Mouse (Mus musculus): ENCODE results near the gene Kptn. TPM values are rescaled to one million over a fixed set of nuclear protein-coding genes. Genes with fewer than 3 reads are reported as not detected.

The Kptn gene
- polyA plus RNA-seq, 1 experiment, result 2.1 TPM

GRCm38 (mm10) chr7:16150191-16151145 is 30.8 kb downstream of the Kptn start:
- Histone ChIP-seq H3K9me3 (ENCODE audit: control insufficient read depth, low read length) (no peaks in the 10 kb centered on the region), H3K27me3 (ENCODE audit: control insufficient read depth) (peaks cover 17% of the 10 kb centered on the region), H3K4me1 (ENCODE audit: control insufficient read depth) (no peaks in the 10 kb centered on the region), H3K4me3 (replicated peaks) (no peak overlapping the region), H3K36me3 (ENCODE audit: control insufficient read depth) (no peaks in the 10 kb centered on the region)
- TF ChIP-seq TAL1 (IDR thresholded peaks at IDR 0.05; ENCODE audit: low read length) (no peak), GATA1 (IDR thresholded peaks at IDR 0.05; ENCODE audit: low read length) (no peak)

GRCm38 (mm10) chr7:16153522-16153921 is 33.8 kb downstream of the Kptn start:
- Histone ChIP-seq H3K9me3 (ENCODE audit: control insufficient read depth, low read length) (no peaks in the 10 kb centered on the region), H3K4me3 (replicated peaks) (no peak overlapping the region), H3K36me3 (ENCODE audit: control insufficient read depth) (no peaks in the 10 kb centered on the region), H3K4me1 (ENCODE audit: control insufficient read depth) (no peaks in the 10 kb centered on the region), H3K27me3 (ENCODE audit: control insufficient read depth) (peaks cover 10% of the 10 kb centered on the region)
- TF ChIP-seq TAL1 (IDR thresholded peaks at IDR 0.05; ENCODE audit: low read length) (no peak), GATA1 (IDR thresholded peaks at IDR 0.05; ENCODE audit: low read length) (no peak)

GRCm38 (mm10) chr7:16155132-16155872 is 35.6 kb downstream of the Kptn start:
- no peak for TF ChIP-seq GATA1 (IDR thresholded peaks at IDR 0.05; ENCODE audit: low read length)
- TF ChIP-seq TAL1 (IDR thresholded peaks at IDR 0.05; ENCODE audit: low read length), result no peak
- H3K27me3 ChIP-seq (ENCODE audit: control insufficient read depth), result peaks cover 23% of the 10 kb centered on the region

DNA sequence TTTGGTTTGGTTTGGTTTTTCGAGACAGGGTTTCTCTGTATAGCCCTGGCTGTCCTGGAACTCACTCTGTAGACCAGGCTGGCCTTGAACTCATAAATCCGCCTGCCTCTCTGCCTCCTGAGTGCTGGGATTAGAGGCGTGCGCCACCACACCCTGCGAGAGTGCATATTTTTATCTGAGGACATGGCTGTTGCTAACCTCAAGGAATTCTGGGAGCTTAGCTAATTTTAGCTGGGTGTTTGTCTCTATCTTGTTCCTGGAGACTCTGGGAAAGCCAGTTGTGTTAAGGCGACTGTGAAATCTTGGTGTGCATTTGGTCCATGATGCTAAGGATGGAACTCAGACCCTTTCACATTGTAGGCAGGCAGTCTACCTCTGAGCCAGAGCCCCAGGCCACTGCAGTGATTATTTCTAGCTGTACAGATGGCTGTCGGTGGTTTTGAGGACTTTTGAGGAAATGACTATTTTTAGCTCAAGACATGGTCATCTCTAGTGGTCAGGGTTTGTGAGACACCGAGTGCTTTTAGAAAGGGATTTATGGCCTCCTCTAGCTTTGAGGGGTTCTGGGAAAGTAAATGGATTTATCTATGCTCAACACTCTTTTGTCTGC is 36.5 kb downstream of the Kptn start:
- H3K9me3 ChIP-seq (ENCODE audit: control insufficient read depth, low read length), result no peaks in the 10 kb centered on the region
- no peak overlapping the region for H3K4me3 ChIP-seq (replicated peaks)
- H3K36me3 ChIP-seq (ENCODE audit: control insufficient read depth), result no peaks in the 10 kb centered on the region
- H3K4me1 ChIP-seq (ENCODE audit: control insufficient read depth), result peaks cover 3% of the 10 kb centered on the region; the same call in 1 of the 2 replicates
- H3K27me3 ChIP-seq (ENCODE audit: control insufficient read depth), result peaks cover 23% of the 10 kb centered on the region
- TF ChIP-seq GATA1 (IDR thresholded peaks at IDR 0.05; ENCODE audit: low read length) (no peak), TAL1 (IDR thresholded peaks at IDR 0.05; ENCODE audit: low read length) (no peak)

More at GRCm38 (mm10) chr7:16155132-16155872, 35.6 kb downstream of the Kptn start:
- Histone ChIP-seq H3K9me3 (ENCODE audit: control insufficient read depth, low read length) (no peaks in the 10 kb centered on the region), H3K4me1 (ENCODE audit: control insufficient read depth) (no peaks in the 10 kb centered on the region; the same call in 1 of the 2 replicates), H3K4me3 (replicated peaks) (no peak overlapping the region), H3K36me3 (ENCODE audit: control insufficient read depth) (no peaks in the 10 kb centered on the region)

DNA sequence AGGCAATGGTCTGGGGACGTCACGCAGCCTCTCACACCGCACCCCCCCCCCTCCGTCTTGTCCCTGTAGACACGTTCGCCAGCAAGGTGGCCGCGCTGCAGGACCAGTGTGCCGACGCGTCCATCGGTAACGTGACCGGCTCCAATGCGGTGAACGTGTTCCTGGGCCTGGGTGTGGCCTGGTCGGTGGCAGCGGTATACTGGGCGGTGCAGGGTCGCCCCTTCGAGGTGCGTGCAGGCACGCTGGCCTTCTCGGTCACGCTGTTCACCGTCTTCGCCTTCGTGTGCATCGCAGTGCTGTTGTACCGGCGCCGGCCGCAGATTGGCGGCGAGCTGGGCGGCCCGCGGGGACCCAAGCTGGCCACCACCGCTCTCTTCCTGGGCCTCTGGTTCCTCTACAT is 39.0 kb downstream of the Kptn start:
- no peaks in the 10 kb centered on the region for H3K9me3 ChIP-seq (ENCODE audit: control insufficient read depth, low read length)
- peaks cover 23% of the 10 kb centered on the region for H3K27me3 ChIP-seq (ENCODE audit: control insufficient read depth)
- no peaks in the 10 kb centered on the region for H3K36me3 ChIP-seq (ENCODE audit: control insufficient read depth)
- H3K4me3 ChIP-seq (replicated peaks), result no peak overlapping the region
- peaks cover 3% of the 10 kb centered on the region; the same call in 1 of the 2 replicates for H3K4me1 ChIP-seq (ENCODE audit: control insufficient read depth)
- TF ChIP-seq TAL1 (IDR thresholded peaks at IDR 0.05; ENCODE audit: low read length) (no peak), GATA1 (IDR thresholded peaks at IDR 0.05; ENCODE audit: low read length) (no peak)

DNA sequence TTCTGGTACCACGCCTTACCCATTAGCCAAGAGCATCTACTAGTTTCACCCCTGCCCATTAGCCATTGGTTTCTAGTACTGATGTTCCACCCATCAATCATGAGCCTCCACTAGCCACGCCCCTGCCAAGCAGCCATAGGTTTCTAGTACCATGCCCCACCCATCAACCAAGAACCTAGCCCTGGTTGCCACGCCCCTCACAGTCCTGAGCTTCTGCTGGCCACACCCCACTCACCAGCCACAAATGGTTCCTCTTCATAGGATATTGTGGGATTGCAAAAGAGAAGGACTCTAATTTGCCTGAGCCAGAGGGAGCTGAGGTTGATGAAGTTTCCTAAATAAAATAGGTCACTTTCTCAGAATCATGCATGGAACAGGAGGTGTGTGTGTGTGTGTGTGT is 41.0 kb downstream of the Kptn start:
- TF ChIP-seq TAL1 (IDR thresholded peaks at IDR 0.05; ENCODE audit: low read length) (no peak), GATA1 (IDR thresholded peaks at IDR 0.05; ENCODE audit: low read length) (no peak)

GRCm38 (mm10) chr7:16161302-16161701 is 41.6 kb downstream of the Kptn start:
- Histone ChIP-seq H3K9me3 (ENCODE audit: control insufficient read depth, low read length) (no peaks in the 10 kb centered on the region), H3K27me3 (ENCODE audit: control insufficient read depth) (peaks cover 23% of the 10 kb centered on the region), H3K4me3 (replicated peaks) (no peak overlapping the region), H3K4me1 (ENCODE audit: control insufficient read depth) (peaks cover 3% of the 10 kb centered on the region; the same call in 1 of the 2 replicates), H3K36me3 (ENCODE audit: control insufficient read depth) (no peaks in the 10 kb centered on the region)
- no peak for TF ChIP-seq TAL1 (IDR thresholded peaks at IDR 0.05; ENCODE audit: low read length)
- TF ChIP-seq GATA1 (IDR thresholded peaks at IDR 0.05; ENCODE audit: low read length), result no peak

More for the DNA sequence above, 41.0 kb downstream of the Kptn start:
- H3K4me1 ChIP-seq (ENCODE audit: control insufficient read depth), result peaks cover 3% of the 10 kb centered on the region; the same call in 1 of the 2 replicates
- no peaks in the 10 kb centered on the region for H3K36me3 ChIP-seq (ENCODE audit: control insufficient read depth)
- peaks cover 23% of the 10 kb centered on the region for H3K27me3 ChIP-seq (ENCODE audit: control insufficient read depth)
- no peaks in the 10 kb centered on the region for H3K9me3 ChIP-seq (ENCODE audit: control insufficient read depth, low read length)
- H3K4me3 ChIP-seq (replicated peaks), result no peak overlapping the region

- no peak overlapping the region for H3K4me3 ChIP-seq (replicated peaks)
- H3K4me1 ChIP-seq (ENCODE audit: control insufficient read depth), result peaks cover 3% of the 10 kb centered on the region; the same call in 1 of the 2 replicates
- H3K36me3 ChIP-seq (ENCODE audit: control insufficient read depth), result no peaks in the 10 kb centered on the region
- peaks cover 22% of the 10 kb centered on the region for H3K27me3 ChIP-seq (ENCODE audit: control insufficient read depth)
- TF ChIP-seq TAL1 (IDR thresholded peaks at IDR 0.05; ENCODE audit: low read length) (no peak), GATA1 (IDR thresholded peaks at IDR 0.05; ENCODE audit: low read length) (no peak)
- H3K9me3 ChIP-seq (ENCODE audit: control insufficient read depth, low read length), result no peaks in the 10 kb centered on the region
Measured at GRCm38 (mm10) chr7:16162036-16162435, 42.3 kb downstream of the Kptn start.
